Mouse (Mus musculus) heart, postnatal 25 days (tissue): ENCODE measurements around the gene Donson. TPM values are rescaled to one million over a fixed set of nuclear protein-coding genes. Genes with fewer than 3 reads are reported as not detected.

Experiments
- DNase-seq: peaks from one replicate; pipeline ENCODE4 v3.0.0; 2022; ENCODE audit warnings: low spot score
- intact Hi-C: fragments of 180-260 bp; cut with DNase I; formaldehyde crosslinking; loops from one replicate; pipeline ENCODE4 v1.15.1; 2025
- total RNA-seq, 2 experiments: library from RNA; stranded (reverse); gene quantifications; 2 replicates each; pipeline ENCODE4 v1.2.3; 2021

The Donson gene
- total RNA-seq, 2 experiments from 2014 or later: 2.5 to 3.7 TPM

DNA sequence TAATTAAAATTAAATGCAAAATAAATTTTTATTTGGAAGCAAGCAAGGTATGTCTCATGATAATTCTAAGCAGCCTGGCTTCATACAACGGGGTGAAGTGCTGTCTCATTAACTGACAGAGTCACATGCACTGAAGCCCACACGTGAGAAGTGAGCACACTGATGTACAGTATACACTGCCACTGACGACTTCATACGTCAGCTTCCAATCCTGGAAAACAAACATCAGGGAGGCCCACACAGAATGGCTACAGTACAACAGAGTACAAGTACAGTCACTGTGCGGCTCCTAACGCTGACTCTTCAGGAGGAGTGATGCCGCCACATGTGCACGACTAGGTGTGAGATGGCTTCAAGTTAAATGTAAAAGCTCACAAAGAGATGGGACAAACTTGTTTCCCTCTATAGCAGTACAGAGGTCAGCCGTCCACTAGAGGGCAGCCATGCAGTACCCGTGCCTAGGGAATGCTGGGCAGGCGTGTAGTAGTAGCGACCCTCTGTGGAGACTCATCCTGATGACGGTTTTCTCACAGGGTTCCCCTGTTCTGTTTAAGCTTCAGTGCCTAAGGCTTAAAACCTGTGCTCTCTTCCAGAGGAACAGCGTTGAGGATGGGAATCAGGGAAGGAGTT is 6.0 kb upstream of the Donson start:
- peak; percentile 21 for DNase-seq
- intact Hi-C loops: loop anchor here (2.0 to 10.0 kb wide), 3 partner anchors 190 to 610 kb away; partner anchors contain the start of gene Smim11

DNA sequence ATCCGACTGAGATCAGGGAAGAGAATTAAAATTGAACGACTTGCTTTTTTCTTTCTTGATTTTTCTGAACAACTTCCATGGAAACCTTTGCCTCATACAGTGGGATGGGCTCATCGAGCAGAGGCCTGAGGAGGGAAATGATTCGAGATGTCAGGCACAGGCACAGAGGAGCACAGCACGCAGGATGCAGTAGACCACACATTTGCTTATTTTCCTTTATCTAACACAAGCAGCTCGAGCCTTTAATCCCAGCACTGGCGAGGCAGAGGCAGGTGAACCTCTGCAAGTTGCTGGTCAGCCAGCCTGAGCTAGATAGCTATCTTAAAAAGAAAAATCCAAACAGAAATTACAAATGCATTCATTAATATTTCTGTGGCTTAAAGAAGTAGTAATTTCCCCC is 1.2 kb upstream of the Donson start:
- intact Hi-C loops: loop anchor here (1.0 to 10.0 kb wide), 5 partner anchors 36 to 615 kb away; partner anchors contain the start of genes Smim11 and Tmem50b
- DNase-seq: no peak

DNA sequence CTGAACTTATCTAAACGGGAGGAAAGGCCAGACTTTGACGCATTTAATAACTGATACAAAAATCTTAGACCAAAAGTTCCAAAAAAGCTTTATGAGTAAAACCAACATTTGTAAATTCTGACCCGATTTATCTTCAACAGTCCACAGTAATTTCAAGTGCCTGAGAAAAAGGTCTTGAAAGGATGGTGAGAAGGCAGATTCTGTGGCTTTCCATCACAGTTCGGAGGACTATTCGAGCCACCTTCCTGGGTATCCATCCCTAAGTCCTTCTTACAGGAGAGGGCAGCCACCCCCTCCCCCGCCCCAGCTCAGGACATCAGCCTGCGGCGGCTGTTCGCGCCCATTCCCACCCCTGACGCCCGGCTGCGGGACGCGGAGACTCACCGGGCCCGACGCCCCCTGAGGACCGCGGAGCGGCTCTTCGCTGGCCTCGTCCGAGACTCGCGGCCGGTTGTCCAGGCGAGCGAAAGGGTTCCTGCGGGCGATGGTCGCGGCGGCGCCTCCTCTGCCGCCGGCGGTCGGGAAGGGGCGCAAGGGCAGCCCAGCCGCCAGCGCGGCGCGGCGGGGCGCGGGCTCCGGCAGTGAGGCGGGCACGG is 449 bp downstream of the Donson start:
- DNase-seq: no peak
- intact Hi-C loops: loop anchor here (2.0 to 5.0 kb wide), 2 partner anchors 39 to 91 kb away; partner anchors contain the start of gene Tmem50b

DNA sequence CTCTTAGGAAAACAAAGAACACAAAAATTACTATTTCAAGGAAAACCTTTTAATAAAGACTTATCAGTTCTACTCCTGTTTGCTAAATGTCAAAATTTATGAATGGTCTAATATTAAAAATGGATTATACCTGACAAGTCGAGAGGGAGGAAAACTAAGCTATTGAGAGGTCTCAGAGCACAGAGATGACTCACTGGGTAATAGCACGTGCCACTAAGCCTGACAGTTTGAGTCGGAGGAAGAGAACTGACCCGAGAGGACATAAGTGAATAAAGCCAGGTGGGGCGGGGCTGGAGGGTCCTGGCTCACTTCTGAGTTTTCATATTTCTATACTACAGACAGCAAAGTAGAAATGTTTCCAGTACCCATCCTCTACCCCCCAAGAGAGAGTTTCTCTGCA is 2.2 kb downstream of the Donson start:
- DNase-seq: no peak
- intact Hi-C loops: loop anchor here (5.0 kb wide), 1 partner anchor 89 kb away; the partner anchor contains the start of gene Tmem50b

DNA sequence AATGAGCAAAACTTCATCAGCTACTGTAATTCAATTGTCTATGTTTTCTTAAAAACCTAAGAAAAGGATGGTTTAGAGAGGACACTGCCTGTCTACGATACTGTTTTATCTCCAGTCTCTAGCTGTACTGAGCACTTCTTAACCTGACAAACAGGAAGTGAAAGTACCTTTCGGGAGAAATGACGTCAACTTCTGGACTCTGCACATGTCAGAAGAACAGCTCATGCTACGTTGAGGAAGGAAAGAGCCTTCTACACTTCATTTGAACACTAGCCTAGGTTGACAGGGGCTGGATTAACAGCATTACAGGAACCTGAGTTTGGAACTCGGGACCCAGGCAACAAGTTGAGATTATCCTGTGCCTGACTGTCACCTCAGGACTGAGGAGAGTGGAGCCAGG is 3.0 kb downstream of the Donson start:
- no peak for DNase-seq
- intact Hi-C loops: loop anchor here (5.0 kb wide), 1 partner anchor 88 kb away; the partner anchor contains the start of gene Tmem50b

DNA sequence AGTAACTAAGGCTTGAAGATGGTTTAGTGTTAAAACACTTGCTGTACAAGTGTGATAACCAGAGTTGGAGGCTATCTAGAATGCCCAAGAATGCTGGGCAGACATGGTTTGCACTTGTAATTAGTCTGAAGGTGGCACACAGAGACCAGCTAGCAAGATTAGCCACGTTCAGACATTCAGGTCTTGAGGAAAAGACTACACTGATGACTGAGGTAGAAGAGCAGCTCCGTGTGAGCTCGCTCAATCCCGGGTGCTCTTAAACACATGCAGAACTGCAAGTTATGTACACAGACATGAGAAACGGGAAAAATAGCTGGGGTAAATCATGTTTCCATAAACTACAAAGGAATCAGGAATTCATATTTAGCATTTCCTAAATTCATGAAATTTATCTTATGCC is 7.9 kb downstream of the Donson start:
- intact Hi-C loops: no loop called here
- no peak for DNase-seq

DNA sequence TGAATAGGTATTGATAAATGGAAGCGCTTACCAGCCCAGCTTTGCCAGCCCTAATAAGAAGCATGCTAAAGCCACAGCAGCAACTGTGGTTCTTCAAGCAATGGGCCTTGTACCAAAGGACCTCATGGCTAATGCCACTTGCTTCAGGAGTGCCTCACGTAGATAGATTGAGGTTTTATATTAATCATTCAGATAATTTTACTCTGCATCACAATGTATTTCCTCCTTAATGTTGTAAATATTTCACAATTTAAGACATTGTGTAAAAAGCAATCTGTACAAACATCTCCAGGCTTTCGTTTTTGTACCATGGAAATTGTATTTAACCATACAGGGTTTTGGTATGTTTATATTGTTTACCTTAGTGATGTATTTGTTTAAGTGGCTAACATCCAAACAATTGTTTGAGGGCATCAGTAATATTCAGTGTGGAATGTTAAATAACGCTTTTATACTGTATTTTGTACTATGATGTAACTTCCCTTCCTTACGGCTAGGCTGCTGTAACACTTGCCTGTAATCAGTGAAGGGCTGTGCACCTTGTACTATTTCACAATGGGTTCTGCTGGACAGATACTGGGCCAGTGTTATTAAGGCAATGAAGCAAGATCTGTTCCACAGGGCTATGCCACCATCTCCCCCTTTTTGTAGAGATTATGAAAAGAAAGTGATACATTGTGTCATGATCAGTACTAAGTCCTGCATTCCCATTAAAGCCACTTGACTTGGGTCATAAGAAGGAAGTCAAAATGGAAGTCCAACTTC is 10.2 kb downstream of the Donson start:
- no peak for DNase-seq
- intact Hi-C loops: no loop called here

DNA sequence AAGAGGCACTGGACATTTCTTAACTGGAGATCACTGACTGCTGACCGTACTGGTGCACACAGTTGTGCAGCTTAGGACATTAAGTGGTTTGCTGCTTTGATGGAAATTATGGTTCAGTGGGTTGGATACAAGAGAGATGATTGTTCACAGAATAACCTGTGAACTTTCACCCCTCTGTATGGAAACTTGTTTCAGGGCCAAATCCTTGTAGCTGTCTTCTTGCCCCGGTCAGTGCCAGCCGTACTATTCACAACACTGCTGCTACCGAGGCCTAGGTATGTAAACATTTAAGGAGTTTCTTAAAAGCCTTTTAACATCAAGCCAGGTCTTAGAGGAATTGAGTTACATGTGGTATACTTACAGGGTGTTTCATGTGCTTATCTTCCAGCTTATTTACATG is 14.1 kb downstream of the Donson start:
- DNase-seq: no peak
- intact Hi-C loops: no loop called here

DNA sequence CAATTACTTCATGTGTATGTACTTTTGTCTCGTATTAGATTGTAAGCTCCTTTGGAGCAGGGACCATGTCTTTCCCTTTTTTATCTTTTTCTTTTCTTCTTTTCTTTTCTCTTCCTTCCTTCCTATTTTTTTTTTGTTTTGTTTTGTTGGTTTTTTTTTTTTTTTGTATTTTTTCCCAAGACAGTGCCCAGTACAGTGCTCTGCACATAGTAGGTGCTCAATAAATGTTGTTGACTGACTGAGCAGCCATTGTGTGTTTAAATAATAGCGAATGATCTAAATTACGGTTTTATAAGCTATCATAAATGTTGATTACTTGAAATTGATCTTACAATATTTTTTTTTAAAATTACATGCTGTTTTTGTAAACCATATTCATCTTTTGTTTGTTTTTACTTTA is 24.8 kb downstream of the Donson start:
- intact Hi-C loops: no loop called here
- no peak for DNase-seq

DNA sequence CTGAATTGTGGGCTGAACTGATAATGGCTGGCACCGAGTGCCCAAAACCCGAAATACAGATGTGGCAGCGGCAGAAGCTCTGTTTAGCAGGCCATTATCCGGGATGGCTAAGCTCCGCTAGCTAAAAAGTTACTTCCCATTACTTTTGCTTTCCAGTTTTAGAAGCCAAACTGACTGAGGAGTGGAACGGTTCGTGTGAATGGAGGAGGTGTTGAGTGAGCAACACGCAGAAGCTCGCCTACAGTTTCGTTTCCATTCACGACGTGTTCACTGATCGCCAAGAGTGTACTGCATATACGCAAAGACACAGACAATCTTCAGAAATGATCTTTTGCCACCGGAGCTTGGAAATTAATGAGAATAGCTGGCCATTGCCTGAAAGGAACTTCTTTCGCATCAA is 26.2 kb downstream of the Donson start:
- intact Hi-C loops: no loop called here
- no peak for DNase-seq

DNA sequence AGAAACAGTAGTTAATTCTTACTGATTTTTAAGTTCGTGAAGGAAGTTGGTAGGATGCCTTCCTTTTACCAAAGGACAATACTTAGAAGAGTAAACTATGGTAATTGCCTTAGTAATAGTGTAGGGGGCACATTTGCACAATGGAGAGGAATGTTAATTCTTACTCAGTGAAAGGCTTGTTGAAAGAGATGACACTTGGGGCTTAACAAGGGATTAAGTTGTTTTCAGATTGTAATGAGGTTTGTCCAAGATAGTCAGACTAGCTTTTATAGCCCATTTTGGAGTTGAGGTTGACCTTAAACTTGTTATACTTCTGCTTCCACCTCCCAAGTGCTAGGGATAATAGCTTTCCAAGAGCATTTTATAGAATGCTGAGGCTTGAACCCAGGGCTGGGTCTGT is 27.2 kb downstream of the Donson start:
- no peak for DNase-seq
- intact Hi-C loops: no loop called here

DNA sequence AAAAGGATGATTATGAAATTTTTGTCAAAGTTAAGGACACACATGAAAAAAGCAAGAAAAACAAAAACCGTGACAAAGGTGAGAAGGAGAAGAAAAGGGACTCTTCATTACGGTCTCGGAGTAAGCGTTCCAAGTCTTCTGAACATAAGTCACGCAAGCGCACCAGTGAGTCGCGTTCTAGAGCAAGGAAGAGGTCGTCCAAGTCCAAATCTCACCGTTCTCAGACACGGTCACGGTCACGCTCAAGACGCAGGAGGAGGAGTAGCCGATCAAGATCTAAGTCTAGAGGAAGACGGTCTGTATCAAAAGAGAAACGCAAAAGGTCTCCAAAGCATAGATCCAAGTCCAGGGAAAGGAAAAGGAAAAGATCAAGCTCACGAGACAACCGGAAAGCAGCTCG is 28.8 kb downstream of the Donson start:
- no peak for DNase-seq
- intact Hi-C loops: no loop called here

DNA sequence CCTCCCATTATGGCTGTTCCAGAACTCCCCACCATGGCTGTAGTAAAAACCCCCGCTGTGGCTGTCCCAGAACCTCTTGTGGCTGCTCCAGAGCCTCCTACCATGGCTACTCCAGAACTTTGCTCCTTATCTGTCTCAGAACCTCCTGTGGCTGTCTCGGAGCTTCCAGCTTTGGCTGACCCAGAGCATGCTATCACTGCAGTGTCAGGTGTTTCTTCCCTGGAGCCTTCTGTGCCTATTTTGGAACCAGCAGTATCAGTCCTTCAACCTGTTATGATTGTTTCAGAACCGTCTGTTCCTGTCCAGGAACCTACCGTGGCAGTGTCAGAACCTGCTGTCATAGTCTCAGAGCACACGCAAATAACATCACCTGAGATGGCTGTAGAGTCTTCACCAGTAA is 30.1 kb downstream of the Donson start:
- intact Hi-C loops: no loop called here
- DNase-seq: no peak

DNA sequence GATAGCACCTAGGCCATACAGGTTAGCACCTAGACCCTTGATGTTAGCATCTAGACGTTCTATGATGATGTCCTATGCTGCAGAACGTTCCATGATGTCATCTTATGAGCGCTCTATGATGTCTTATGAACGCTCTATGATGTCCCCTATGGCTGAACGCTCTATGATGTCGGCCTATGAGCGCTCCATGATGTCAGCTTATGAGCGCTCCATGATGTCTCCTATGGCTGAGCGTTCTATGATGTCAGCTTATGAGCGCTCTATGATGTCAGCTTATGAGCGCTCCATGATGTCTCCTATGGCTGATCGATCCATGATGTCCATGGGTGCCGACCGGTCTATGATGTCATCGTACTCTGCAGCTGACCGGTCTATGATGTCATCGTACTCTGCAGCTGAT is 31.3 kb downstream of the Donson start:
- intact Hi-C loops: no loop called here
- DNase-seq: no peak

DNA sequence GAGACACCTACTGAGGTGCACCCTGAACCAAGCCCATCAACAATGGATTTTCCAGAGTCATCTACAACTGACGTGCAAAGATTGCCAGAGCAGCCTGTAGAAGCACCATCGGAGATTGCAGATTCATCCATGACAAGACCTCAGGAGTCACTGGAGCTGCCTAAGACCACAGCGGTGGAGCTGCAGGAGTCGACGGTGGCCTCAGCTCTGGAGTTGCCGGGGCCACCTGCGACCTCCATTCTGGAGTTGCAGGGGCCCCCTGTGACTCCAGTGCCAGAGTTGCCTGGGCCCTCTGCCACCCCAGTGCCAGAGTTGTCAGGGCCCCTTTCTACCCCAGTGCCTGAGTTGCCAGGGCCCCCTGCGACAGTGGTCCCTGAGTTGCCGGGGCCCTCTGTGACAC is 33.3 kb downstream of the Donson start:
- intact Hi-C loops: no loop called here
- no peak for DNase-seq

DNA sequence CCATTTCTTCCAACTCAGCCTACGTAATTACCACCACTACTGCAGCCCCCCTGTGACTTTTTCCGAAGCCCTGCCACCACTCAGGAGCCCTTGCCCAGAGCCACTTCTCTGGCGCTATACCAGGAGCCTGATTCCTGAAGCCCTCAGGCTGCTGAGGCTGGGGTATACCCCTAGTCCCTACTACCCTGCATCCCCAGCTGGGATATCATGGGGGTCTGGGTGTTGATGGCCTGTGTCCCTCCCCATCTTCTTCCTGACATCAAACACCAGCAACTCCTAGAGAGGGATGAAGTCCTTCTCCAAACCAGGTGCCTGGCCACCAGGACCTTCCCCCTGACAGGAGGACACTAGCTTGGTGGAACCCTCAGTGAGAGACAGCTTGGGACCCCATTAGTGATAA is 36.4 kb downstream of the Donson start:
- no peak for DNase-seq
- intact Hi-C loops: no loop called here

DNA sequence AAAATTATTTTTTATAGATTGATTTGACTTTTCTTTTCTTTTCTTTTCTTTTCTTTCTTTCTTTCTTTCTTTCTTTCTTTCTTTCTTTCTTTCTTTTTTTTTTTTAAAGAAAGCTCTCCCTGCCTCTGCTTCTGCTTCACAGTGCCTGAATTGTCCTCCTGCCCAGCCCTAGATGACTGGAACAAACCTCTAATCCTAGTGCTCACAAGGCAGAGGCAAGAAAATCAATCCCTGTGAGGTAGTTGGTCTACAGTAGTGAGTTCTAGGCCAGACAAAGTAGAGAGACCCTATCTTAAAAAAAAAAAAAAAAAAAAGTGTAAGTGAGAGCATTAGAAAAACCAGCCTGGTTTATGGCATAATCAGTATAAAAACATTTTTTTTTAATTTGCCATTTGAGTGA is 38.8 kb downstream of the Donson start:
- no peak for DNase-seq
- intact Hi-C loops: loop anchor here (2.0 to 5.0 kb wide), 2 partner anchors 39 to 102 kb away; partner anchors contain the start of genes Donson and Ifngr2

DNA sequence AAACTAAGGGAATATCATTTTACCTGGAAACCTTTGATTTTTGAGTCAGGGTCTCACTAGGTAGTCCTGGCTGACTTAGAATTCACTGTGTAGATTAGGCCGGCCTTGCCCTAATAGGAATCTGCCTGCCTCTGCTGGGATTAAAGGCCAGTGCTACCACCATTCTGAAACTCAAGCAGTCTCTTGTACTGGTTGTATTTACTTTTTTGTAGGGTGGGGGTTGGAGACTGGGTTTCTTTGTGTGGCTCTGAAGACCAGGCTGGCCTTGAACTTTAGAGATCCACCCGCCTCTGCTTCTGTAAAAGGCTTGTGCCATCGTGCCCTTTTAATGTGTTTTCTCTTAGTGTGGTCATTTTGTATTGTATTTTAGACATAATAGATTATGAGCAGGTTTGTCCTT is 39.3 kb downstream of the Donson start:
- intact Hi-C loops: loop anchor here (2.0 to 5.0 kb wide), 2 partner anchors 40 to 102 kb away; partner anchors contain the start of genes Donson and Ifngr2

DNA sequence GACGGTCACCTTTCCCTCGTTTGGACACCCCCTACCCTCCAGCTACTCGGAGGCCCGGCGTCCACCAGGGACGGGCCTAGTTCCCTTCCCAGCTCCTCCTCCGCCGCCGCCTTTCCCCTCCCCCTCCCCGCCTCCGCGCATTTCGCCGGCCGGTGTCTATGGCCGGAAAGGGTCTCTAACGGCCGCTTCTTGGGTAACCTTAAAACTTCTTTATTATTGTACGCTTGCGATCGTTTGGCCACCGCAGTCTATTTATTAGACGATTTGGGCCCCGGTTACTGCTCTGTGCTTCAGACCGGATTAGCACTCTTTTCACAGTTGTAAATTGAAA is 40.4 kb downstream of the Donson start:
- intact Hi-C loops: loop anchor here (2.0 to 5.0 kb wide), 2 partner anchors 41 to 101 kb away; partner anchors contain the start of genes Donson and Ifngr2
- DNase-seq: peak; percentile 59

More for the DNA sequence above, 39.3 kb downstream of the Donson start:
- DNase-seq: no peak

DNA sequence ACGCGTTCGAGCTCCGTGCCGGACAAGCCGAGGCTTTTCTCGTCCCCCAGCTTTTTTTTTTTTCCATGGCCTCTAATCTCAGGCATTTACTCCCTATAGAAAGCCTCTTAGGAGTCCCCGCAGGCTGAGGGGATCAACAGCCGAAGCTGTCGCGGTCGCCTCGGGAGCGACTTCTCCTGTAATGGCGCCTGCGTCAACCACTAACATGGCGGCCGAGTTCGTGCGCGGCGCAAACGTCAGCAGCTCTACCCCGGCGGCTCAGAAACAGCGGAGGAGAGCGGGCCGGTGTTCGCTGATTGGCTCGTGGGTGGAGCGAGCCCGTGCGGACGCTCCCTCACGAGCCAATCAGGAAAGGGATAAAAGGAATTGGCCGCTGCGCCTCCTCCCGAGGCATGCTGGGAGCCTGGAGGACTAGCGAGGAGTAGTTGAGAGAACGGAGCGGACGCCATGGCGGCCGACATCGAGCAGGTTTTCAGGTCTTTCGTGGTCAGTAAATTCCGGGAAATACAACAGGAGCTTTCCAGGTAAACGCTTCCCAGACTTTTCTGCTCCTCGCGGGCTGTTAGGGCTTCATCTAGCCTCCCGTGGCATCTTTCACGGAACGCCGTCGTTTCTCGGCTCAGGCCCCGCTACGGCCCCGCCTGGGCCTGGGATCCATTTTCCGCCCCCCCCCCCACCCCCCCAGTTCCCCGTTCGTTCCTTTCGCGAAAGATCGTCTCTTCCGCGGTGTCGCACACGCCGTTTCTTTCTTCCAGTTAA is 40.9 kb downstream of the Donson start, which contains the start of gene Son:
Gene Son, plus strand, starts transcription at position 46 of the 759 bp plus-strand sequence.
- intact Hi-C loops: loop anchor here (2.0 to 5.0 kb wide), 2 partner anchors 41 to 100 kb away; partner anchors contain the start of genes Donson and Ifngr2

More for the DNA sequence above, 40.9 kb downstream of the Donson start, which contains the start of gene Son:
- DNase-seq: peak; percentile 96
